Mouse (Mus musculus) embryonic facial prominence, embryonic 13.5 days (tissue): Measurements from ENCODE around the gene Nectin2. TPM values are rescaled to one million over a fixed set of nuclear protein-coding genes. Genes with fewer than 3 reads are reported as not detected.

ENCODE experiments used
- polyA plus RNA-seq: library from polyadenylated mRNA; unstranded; fragments of >200 nt; fragmentation: Nextera tagmentation; extraction: Ambion mirVana; gene quantifications from 2 replicates; pipeline ENCODE4 v1.2.1, GENCODE M21; 2015

Nectin2 gene
- polyA plus RNA-seq, 1 experiment from 2014 or later, result 87.0 TPM

Other genes starting within 250 kb of the Nectin2 start
- gene Bloc1s3, start 242.1 kb downstream of the Nectin2 start, polyA plus RNA-seq, result 2.3 and 2.7 TPM in 2 replicates
- gene Trappc6a, start 242.1 kb downstream of the Nectin2 start, polyA plus RNA-seq, result 60.2 and 64.1 TPM in 2 replicates
- gene Nkpd1, start 232.6 kb downstream of the Nectin2 start, polyA plus RNA-seq, result 0.08 and 0.15 TPM in 2 replicates
- gene Ppp1r37, start 187.4 kb downstream of the Nectin2 start, polyA plus RNA-seq, result 26.0 and 30.3 TPM in 2 replicates
- gene Zfp296, start 173.2 kb downstream of the Nectin2 start, polyA plus RNA-seq, result 0.67 and 0.83 TPM in 2 replicates
- 169 and 174 TPM in 2 replicates for gene Gemin7, start 172.9 kb downstream of the Nectin2 start, polyA plus RNA-seq
- gene Clasrp, start 146.0 kb downstream of the Nectin2 start, polyA plus RNA-seq, result 61.2 and 73.9 TPM in 2 replicates
- 7.5 and 10.5 TPM in 2 replicates for gene Relb, start 121.0 kb downstream of the Nectin2 start, polyA plus RNA-seq
- 69.8 and 74.7 TPM in 2 replicates for gene Clptm1, start 85.5 kb downstream of the Nectin2 start, polyA plus RNA-seq
- 11.5 TPM in 1 of 2 replicates, not detected in the other for gene Apoc2, start 72.5 kb downstream of the Nectin2 start, polyA plus RNA-seq
- 0.69 TPM in 1 of 2 replicates, not detected in the other for gene Gm44805, start 69.1 kb downstream of the Nectin2 start, polyA plus RNA-seq
- 1.5 TPM in 1 of 2 replicates, not detected in the other for gene Apoc4, start 69.0 kb downstream of the Nectin2 start, polyA plus RNA-seq
- gene Apoc1, start 57.8 kb downstream of the Nectin2 start, polyA plus RNA-seq, result 10.3 and 17.3 TPM in 2 replicates
- gene Apoe, start 51.3 kb downstream of the Nectin2 start, polyA plus RNA-seq, result 200 and 263 TPM in 2 replicates
- 112 and 139 TPM in 2 replicates for gene Tomm40, start 35.0 kb downstream of the Nectin2 start, polyA plus RNA-seq
- 98.1 and 116 TPM in 2 replicates for gene Bcam, start 20.5 kb upstream of the Nectin2 start, polyA plus RNA-seq
- gene Cblc, start 46.3 kb upstream of the Nectin2 start, polyA plus RNA-seq, result 8.1 and 10.4 TPM in 2 replicates
- 2.2 and 3.6 TPM in 2 replicates for gene Bcl3, start 72.3 kb upstream of the Nectin2 start, polyA plus RNA-seq
- 0.28 and 0.72 TPM in 2 replicates for gene Gm19345, start 101.5 kb upstream of the Nectin2 start, polyA plus RNA-seq
- not detected in 2 replicates for gene Ceacam16, start 110.8 kb upstream of the Nectin2 start, polyA plus RNA-seq
- gene Ceacam19, start 137.5 kb upstream of the Nectin2 start, polyA plus RNA-seq, result 0.25 and 0.48 TPM in 2 replicates
- gene Pvr, start 170.7 kb upstream of the Nectin2 start, polyA plus RNA-seq, result 12.0 and 12.9 TPM in 2 replicates
- 0.30 TPM in 1 of 2 replicates, not detected in the other for gene Igsf23, start 200.3 kb upstream of the Nectin2 start, polyA plus RNA-seq
- 0.15 TPM in 1 of 2 replicates, not detected in the other for gene Ceacam20, start 214.9 kb upstream of the Nectin2 start, polyA plus RNA-seq
- not detected in 2 replicates for gene Nlrp9b, start 241.0 kb upstream of the Nectin2 start, polyA plus RNA-seq